Mouse (Mus musculus): ENCODE measurements around the gene Lipi.

Lipi gene

DNA sequence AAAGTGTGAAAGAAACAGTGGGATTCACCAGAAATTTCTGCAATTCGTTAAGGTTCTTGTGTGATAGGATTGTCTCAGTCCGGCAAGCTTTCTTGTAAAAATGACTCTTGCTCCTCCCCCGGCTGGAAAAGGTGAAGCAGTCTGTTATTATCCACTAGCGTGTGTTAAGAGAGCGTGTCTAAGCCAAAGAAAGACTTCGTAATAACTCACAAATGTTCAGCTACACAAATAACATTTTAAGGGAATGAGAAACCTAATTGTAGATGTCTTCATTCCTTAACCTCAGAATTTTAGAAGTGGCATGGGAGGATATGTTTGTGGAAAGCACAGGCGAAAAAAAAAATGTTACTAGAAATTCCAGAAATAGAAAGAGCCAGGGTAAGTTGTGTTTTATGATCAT lies at the start of gene Lipi:
TSS of gene Lipi (minus strand) at position 101 of the 400 bp plus-strand sequence.
- DNase-seq (ENCODE audit: low spot score in 2 of 2) = no peak

DNA sequence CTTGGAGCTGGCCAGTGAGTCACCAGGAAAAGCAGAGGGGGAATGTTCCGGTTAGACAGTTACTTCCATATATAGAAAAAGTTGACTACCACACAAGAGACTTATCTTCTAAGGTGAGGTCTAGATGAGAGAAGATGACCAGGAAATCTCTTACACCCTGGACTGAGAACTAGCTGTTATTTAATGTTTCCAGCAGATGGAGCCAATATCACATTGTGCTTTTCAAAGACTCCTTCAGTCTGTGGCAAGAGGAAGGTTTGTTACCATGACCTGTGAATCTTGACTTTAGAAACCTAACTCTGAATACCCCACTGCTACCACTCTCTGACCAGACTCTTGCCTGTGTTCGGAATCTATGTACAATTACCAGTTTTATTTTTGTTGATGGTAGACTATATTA lies 42.0 kb upstream of the Lipi start:
- DNase-seq (ENCODE audit: low spot score in 2 of 2) = no peak

DNA sequence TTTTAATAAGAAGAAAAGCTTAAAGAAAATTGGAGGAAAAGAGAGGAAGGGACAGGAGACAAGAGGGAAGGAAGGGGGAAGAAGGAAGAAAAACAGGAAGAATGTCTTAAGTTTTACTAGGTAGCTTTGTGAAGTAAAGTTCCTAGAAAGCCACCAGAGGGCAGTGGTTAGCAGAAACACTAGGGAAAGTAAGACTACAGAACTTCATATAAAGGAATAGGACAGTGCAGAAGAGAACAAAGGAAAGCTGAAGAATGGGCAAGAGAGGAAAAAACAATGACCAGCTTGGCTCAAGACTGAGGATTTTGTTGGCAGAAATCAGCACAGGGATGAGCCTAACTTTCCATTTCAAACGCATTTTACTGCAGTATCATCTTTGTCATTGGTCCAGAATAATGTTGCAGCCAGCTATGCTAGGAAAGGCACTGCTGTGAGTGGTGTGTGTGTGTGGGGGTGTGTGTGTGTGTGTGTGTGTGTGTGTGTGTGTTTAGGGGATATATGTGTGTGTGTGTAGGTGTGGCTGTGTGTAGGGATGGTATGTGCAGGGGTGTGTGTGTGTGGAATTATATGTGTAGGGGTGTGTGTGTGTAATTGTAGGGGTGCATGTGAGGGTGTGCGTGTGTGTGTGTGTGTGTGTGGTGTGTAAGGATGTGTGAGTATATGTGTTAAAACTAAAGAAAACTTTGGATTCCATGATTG lies 31.9 kb upstream of the Lipi start:
- no peak for DNase-seq (ENCODE audit: low spot score in 2 of 2)

DNA sequence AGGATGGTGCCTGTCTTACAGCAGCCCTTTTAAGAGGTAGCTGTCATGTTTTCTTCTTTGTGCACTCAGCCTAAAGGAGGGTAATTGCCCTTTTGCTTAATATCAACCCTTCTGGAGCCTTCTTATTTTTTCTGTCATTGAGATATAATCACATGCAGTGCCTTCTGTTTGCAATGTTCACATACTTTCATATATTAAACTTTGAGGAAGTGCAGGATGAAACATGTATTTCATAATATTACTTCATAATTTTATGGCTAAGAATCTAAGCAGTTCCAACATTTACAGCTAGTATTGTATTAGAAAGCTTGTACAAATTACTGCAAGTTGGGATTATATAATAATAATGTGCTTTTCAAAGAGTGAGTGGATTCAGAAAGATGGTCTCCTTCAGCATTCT lies 26.7 kb upstream of the Lipi start:
- no peak for DNase-seq (ENCODE audit: low spot score in 2 of 2)

GRCm38 (mm10) chr16:75606415-75606814 lies 20.6 kb upstream of the Lipi start:
- no peak for DNase-seq (ENCODE audit: low spot score in 2 of 2)

GRCm38 (mm10) chr16:75593501-75594183 lies 7.8 kb upstream of the Lipi start:
- DNase-seq (ENCODE audit: low spot score in 2 of 2) = no peak

DNA sequence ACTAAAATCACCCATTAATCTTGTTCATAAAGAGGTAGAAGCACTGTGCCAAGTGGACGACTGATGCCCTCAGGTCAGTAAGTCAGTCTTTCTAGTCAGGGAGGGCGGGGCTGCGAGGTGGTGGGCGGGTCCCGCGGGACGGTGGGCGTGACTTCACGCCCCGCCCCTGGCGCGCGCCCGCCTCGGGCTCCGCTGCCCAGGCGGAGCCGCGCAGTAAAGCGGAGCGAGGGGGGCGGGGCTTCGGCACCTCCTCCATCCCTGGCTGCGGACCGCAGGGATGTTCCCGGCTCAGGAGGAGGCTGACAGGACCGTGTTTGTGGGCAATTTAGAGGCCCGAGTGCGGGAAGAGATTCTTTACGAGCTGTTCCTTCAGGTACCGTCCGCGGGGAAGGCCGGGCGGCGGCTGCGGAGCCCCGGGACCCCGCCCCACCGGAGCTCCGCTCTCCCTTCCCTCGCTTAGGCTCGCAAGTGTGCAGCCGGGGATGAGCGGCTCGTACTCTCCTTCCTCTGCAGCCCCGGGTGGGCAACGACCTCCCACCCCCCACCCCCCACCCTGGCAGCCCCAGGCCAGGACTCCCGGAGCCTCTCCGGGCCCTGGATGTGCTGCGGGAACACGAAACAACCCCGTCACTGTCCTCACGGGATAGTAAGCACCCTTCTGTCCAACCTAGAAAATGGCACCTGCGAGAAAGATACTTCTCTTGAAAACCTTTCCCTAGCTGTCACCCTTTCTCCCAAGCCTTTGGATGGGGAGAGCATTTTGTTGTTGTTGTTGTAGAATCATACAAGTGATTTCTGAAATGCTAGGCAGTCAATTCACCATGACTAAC lies 7.0 kb upstream of the Lipi start, which contains the start of gene Rbm11:
TSS of gene Rbm11 (plus strand) at position 174 of the 830 bp plus-strand sequence.
- DNase-seq (ENCODE audit: low spot score in 2 of 2) = peak; percentile 51 to 76

- DNase-seq (ENCODE audit: low spot score in 2 of 2) = no peak
These were observed 605 bp upstream of the Lipi start for GRCm38 (mm10) chr16:75586466-75586865.

GRCm38 (mm10) chr16:75582279-75582678 lies 3.6 kb downstream of the Lipi start:
- no peak for DNase-seq (ENCODE audit: low spot score in 2 of 2)

GRCm38 (mm10) chr16:75562910-75563309 lies 23.0 kb downstream of the Lipi start:
- DNase-seq (ENCODE audit: low spot score in 2 of 2) = no peak

DNA sequence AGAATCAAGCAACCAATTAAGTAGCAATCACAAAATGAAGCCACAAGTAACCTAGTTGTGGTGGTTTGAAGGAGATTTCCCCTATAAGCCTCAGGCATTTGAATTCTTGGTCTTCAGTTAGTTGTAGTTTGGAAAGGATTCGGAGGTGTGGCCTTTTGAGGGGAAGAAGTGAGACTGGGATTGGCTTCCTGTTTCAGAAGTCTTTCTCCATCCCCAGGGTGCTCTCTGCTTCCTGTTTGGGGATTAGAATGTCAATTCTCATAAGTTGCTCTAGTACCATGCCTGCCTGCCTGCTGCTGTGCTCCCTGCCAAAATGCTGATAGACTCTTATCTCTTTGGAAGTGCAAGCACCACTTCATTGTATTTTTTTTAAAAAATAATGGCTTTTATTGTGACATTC lies 40.6 kb downstream of the Lipi start:
- no peak for DNase-seq (ENCODE audit: low spot score in 2 of 2)

DNA sequence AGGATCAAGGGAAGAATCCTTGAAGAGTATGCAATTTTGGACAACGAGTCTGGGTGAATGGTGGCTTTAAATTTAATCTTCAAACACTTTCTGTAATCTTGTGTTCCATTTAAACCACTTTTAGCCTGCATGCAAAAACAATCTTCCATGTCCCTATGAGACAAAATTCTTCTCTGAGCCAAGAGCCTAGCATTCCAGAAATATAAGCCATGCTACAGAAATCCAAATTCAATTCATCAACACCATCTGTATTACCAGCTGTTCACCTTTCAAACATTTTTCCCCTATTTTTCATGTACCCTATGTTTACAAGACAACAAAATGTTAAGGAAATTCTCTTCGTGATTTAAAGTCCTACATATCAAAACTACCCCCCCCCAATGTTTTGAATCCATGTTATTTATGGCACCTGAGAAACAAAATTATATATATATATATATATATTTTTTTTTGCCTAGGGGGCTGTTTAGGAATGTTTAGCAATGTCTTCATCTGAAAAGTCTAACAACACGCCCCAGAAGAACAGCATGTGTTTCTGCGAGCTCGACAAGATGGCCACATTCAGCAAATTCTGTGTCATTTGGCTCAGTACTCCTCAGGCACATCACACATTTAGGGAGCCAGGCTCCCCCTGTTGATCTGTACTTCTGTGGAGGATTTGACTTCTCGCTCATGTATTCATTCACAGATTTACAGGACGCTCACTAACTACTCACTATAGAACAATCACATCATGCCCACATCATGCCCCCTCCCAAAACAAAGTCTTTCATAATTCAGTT lies 47.9 kb downstream of the Lipi start:
- DNase-seq (ENCODE audit: low spot score in 2 of 2) = peak in 1 of 2 experiments; percentile 8

- no peak for DNase-seq (ENCODE audit: low spot score in 2 of 2)
These were observed 54.2 kb downstream of the Lipi start for GRCm38 (mm10) chr16:75531705-75532104.

GRCm38 (mm10) chr16:75496568-75496967 lies 89.3 kb downstream of the Lipi start:
- no peak for DNase-seq (ENCODE audit: low spot score in 2 of 2)
